Mouse (Mus musculus): ENCODE results near the gene Lst1. TPM values are rescaled to one million over a fixed set of nuclear protein-coding genes. Genes with fewer than 3 reads are reported as not detected.
A peak's percentile ranks its signal among the peaks of the same experiment; 100 is the strongest.

Gene Lst1
- total RNA-seq, 2 experiments from 2014 or later: 12.3 to 17.6 TPM

DNA sequence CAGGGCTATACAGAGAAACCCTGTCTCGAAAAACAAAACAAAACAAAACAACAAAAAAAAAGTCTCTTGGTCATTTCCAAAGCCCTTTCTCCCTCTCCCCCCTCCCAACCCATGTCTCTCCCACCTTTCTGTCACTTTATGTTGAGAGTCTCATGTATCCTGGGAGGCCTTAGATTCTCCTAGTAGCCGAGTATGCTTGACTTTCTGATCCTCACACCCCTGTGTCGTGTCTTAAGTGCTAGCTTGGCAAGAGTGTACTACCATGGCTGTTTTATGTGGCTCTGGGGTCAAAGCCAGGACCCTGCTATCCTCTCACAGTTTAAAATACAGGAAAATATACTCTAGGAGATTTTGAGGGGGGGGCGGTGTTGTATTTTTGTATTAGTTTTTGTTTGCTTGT lies 894 bp downstream of the Lst1 start:
- no peak for DNase-seq
- intact Hi-C loops (cut with DNase I): no loop called here

DNA sequence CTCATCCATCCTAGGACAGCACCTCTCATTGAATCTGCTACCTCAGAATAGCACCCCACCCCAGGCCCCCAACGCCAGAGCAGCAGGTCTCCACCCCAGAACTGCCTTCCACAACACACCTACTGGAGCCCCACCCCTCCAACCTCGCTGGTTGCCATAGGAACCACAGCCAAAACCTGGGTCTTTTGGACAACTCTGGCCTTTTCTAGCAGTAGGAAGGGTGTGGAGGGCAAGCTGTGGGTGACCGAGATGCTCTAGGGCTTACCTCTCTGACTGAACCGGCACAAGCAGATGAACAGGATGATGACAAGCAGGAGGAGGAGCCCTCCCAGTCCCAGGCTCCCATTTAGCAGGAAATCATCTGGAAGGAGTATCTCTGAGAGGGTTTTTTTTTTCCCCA lies 1.6 kb downstream of the Lst1 start:
- intact Hi-C loops (cut with DNase I): no loop called here
- peak; percentile 14 for DNase-seq

DNA sequence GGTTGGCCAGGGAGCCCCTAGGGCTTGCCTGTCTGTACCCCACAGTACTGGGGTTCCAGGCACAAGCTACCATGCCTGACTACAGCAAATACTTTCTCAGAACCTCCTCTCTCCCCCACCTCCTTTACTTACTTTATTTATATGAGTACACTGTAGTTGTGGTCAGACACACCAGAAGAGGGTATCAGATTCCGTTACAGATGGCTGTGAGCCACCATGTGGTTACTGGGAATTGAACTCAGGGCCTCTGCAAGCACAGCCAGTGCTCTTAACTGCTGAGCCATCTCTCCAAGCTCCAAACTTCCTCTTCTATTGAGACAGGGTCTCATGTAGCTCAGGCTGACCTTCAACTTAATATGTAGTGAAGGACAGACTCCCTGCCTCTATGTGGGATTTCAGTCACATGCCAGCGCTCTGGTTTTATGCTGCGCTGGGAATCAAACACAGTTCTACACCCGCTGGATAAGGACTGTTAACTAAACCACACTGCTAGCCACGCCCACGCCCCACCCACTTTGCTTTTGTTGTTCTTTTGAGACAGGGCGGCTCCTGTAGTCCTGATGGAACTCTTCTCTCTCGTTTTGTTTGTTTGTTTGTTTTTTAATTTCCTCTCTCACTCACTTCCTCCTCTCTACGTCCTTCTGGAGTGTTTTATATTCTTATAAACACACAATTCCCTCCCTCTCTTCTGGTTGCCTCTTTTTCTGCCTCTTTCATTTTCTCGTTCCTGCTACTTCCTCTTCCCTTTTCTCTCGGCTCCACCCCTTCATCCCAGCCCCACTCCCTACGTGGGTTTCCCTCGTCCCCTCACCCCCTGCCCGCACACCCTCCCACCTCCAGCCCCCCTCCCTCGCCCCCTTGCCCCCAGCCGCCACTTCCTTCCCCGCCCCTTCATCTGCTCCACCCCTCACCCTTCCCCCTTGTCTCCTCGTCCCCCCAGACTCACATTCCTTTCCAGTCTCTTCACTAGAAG lies 2.3 kb downstream of the Lst1 start:
- intact Hi-C loops (cut with DNase I): no loop called here
- DNase-seq: peak; percentile 46

DNA sequence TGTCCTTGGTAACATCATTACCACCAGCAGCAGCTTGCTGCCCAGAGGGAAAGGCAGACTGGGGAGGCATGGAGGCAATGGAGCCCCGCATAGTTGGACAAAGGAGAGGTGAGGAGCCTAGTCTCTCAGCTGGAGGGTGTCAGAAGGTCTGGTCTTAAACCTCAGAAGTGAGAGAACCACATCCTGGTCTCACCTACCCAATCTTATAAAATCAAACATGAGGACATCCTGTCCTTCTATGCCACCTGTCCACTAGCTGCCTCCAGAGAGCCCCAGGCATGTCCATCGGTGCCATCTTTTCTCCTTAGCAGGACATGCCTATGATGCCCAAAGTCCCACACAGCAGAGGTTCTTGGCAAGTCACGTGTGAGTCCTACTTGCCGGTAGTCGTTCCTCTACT lies 8.1 kb downstream of the Lst1 start:
- intact Hi-C loops (cut with DNase I): no loop called here

DNA sequence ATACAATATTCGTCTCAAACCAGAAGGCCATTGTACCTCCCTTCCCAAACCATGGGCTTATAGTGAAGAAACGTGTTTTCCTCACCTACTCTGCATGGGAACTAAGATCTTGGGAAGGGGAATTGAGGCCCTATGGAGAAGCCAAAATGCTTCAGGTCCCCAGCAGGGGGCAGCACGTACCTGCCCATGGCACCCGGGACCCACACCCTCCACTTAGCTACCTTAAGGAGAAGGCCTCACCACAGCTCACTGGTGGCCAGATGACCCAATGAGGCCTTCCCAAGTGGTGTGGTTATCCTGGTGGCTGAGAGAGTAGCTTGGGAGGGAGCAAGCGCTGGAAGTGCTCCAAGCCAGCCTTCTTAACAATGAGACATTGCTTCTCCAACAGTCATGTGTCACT lies 9.7 kb downstream of the Lst1 start:
- intact Hi-C loops (cut with DNase I): no loop called here
- DNase-seq: peak; percentile 66

More for the DNA sequence above, 8.1 kb downstream of the Lst1 start:
- DNase-seq: no peak

DNA sequence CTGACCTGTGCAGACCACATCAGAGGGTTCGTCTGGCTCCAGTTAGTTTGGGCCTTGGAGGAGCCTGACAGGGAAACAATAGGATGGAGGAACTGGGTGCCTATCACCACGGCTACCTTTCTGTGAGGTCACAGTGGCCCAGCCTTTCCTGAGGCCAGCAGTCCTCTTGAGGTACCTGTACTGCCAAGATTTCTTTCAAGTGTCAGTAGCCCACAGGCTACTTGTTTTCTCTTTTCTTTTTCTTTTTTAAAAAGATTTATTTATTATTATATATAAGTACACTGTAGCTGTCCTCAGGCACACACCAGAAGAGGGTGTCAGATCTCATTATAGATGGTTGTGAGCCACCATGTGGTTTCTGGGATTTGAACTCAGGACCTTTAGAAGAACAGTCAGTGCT lies 12.3 kb downstream of the Lst1 start, which contains the start of gene Aif1:
TSS of gene Aif1 (minus strand) at position 101 of the 400 bp plus-strand sequence.
- intact Hi-C loops (cut with DNase I): no loop called here
- no peak for DNase-seq

DNA sequence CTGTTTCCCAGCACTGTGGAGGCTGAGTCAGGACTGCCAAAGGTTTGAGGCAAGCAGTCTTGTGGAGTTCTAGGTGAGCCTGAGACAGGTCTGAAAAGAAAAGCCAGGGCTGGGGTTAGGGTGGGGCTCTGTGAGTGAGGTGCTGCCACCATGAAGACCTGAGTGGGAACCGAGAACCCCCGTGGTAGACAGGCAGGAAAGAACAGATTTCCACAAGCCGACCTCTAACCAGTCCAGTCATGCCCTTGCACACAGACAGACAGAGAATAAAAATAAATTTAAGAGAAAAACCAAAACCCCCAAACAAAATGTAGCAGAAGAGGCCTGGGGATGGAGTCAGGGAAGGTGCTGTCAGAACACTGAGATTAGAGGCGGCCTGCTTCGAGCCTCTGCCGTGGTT lies 12.9 kb downstream of the Lst1 start:
- intact Hi-C loops (cut with DNase I): no loop called here
- no peak for DNase-seq

DNA sequence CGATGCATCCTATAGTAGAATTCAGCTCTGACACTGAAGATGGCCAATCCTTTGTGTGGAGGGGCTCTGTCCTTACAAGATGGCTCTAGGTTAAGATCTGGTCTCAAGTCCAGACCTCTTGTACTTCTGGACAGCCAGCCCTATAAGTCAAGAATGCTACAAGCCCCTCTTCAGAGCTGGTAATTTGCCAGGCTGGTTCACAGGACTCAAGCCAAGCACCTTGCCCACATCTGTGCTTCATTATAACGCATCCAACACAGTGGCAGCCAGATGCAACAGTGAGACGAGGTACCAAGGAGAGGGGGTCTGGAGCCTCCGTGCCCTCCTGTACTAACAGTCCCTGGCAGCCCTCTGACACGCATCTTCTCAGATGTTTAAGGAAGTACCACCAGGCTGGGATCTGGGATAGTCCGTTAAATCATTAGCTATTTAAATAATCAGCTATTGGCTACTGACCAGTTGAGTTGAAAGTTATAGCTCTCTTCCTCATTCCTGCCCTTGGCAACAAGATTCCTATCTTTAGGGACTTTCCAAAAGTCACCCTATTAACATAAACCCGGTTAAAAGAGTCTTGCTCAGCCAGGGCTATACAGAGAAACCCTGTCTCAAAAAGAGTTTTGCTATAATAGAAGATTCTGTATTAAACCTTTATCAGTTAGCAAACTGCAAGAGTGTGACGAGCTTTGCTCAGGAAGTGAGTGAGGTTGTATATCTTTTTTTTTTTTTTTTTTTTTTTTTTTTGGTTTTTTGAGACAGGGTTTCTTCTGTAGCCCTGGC lies 13.8 kb downstream of the Lst1 start:
- DNase-seq: no peak
- intact Hi-C loops (cut with DNase I): no loop called here

DNA sequence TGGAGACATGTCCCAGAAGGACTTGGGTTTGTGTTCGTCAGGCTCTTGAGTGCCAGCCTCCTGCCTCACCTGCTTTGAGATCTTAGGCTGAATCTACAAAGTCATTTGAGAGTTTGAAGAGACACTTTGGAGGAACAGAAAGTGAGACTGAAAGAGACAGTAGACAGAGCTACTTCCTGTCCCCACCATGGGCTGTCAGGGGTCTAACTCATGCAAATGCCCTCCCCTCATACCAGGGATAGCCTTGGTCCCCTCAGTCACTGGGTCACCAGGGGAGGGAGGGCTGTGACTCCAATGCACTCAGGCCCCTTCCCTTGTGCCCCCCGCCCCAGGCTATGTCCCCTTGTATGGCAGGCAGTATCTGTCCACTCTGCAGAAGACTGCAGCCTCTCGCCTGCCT lies 14.9 kb downstream of the Lst1 start:
- intact Hi-C loops (cut with DNase I): no loop called here

DNA sequence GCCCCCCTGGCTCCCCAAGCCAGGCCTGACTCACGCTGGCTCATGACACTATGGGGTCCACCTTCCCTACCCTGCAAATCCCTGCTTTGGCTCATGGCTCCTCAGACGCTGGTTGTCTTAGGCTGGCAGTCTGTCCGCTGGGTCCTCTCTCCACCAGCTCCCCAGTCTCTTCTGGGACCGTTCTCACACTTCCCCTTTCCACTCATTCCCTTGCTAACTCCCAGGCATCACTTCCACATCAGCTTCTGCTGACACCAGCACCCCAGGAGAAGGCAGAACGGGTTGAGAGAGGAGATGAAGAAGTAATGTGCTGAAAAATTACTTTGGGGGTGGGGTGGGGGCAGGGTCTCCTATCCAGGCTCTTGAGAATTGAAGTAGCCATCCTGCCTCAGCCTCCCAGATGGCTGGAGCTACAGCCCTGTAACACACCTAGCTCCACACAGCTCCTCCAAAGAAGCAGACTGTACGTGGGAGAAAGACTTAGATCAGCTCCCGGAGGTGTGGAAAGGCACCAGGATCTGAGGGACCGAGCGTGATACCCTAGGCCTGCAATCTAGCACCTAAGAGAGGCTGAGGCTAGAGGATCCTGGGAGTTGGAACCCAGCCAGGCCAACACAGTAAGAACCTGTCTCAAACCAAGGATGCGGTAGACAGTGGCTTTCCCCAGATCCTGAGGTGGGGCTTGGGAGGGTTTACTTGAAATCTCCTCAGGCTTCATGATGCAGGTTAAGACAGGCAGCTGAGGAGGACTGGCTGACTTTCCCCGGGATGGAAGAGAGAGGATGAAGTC lies 15.6 kb downstream of the Lst1 start:
- intact Hi-C loops (cut with DNase I): no loop called here
- no peak for DNase-seq

More for the DNA sequence above, 14.9 kb downstream of the Lst1 start:
- DNase-seq: no peak

DNA sequence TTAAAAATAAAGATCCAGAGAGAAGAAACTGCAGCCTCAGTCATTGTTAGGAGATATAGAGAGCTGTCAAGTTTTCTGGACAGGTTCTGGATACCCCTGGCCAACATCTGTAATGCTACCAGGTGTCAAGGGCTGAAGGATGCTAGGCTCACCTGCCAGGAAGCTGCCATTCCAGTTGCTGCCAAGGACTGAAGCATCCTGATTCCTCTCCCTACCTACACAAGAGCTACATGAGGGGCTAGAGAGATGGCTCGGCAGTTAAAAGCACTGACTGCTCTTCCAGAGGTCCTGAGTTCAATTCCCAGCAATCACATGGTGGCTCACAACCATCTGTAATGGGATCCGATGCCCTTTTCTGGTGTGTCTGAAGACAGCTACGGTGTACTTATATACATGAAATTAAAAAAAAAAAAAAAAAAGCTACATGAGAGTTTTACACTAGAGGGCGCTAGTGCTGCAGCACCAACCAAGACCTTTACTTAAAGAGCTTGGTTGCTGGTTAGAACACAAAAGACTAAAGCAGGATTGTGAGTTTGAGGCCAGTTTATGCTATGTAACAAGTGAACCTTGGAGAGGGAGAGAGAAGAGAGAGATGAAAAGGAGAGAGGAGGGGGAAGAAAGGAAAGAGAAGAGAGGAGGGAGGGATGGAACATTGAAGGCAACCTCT lies 19.6 kb downstream of the Lst1 start:
- no peak for DNase-seq
- intact Hi-C loops (cut with DNase I): loop anchor here (5.0 kb wide), 1 partner anchor 64 kb away; the partner anchor contains the start of gene Atp6v1g2

DNA sequence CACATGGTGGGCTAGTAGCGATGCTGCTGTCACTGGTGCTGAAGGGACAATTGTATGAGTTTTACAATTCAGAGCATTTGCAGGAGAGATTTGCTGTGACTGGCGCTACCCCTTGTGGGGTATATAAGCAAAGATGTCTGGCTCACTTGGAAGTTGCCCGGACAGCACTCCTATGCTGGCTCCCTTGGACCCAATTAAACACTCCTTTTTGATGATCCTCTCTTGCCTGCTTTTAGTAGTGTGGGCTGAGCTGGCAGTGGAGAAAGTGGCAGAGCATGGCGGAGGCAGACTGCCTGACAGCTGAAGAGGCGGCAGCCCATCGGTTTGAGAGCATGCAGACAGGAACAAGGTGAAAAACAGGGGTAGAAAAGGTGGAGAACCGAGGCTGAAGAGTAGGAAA lies 20.4 kb downstream of the Lst1 start:
- DNase-seq: no peak
- intact Hi-C loops (cut with DNase I): loop anchor here (2.0 to 5.0 kb wide), 2 partner anchors 27 to 65 kb away; partner anchors contain the start of genes Atp6v1g2 and Ltb

DNA sequence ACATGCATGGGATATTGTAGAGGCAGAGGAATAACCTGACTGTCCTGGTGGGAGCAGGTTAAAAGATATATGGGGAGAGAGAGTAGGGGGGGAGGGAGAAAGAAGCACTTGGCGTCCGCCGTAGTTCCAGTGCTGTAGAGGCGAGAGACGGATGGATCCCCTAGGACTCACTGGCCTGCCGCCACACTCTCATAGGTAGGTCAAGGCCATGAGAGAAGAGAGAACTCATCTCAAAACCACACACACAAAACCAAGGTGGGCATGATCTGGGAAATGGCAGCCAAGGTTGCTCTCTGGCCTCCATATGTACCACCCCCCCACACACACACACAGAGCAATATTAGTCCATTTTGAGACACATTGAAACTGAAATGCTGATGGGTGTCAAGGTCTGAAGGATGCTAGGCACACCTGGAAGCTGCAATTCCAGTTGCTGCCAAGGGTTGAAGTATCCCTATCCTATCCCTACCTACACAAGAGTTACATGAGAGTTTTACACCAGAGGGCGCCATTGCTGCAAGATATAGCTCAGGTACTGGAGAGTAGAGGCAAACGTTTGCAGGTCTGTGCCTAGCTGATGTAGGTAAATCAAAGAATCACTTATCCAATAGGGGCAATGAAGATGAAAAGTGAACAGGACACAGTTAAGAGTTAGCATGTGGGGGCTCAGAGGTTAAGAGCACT lies 21.7 kb downstream of the Lst1 start:
- intact Hi-C loops (cut with DNase I): loop anchor here (2.0 to 5.0 kb wide), 2 partner anchors 28 to 66 kb away; partner anchors contain the start of genes Atp6v1g2 and Ltb
- peak; percentile 65 for DNase-seq

DNA sequence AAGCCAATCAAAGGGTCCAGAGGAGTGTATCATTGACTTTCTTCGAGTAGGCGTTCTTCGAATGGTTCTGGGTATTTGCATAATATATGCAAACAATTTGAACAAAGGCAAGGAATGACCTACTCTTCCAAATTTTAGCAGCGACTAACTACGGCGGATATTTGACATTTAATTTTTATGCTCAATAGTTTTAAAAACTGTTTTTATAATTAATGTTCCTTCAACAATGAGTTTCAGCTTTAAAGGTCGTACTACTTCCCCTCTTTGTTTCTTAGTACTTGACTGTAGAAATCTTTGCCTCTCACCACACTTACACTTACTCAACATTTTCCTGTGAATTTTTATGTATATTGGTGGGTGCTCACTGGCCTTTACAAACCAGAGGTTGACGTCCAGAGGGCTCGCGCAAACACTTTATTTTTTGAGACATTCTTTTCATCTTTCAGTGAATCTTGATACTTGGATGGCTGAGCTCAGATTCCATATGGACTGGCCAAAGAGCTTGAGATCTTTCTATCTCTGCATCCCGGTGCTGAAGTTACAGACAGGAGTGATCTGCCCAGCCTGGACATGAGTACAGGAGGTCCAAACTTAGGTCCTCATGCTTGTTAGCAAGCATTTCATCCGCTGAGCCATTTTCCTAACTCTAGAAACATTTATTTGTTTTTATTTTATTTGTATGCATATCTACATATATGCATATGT lies 22.6 kb downstream of the Lst1 start:
- intact Hi-C loops (cut with DNase I): loop anchor here (2.0 to 5.0 kb wide), 2 partner anchors 29 to 67 kb away; partner anchors contain the start of genes Atp6v1g2 and Ltb
- DNase-seq: no peak

DNA sequence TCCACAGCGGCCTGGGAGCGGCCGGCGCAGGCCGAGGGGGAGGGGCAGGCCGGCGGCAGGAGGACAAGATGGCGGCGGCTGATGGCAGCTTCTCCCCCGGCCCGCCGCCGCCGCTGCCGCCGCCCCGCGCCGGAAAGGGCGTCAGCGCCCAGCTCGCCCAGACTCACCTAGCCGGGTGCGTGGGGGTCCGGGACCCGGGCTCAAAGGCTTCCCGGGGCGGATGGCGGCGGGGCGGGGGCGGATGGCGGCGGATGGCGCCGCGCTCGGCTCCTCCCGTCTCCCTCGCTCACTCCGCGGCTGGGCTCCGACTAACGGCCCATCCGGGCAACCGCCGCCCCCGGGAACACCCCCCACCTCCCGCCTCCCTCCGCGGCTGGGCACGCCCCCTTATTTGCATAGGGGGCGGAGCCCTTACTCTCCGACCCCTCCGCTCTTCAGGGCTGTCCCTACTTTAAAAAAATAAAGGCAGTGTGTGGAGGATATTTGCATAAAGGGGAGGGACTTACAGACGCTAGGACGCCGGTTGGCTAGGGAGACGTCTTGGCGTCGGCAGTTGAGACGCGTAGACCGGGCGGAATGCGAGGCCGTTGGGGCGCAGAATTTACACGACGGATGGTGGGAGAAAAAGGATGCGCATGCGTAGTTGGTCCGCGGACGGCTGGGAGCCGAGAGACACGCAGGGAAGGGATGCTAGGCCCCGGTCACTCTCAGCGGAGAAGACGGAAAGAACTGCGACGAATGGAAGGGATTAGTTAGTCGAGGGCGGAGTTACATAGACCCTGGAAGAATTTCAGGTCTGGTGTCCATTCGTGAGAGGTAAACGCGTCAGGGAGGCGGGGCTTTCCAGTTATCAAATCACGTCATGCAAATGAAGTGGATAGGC lies 23.4 kb downstream of the Lst1 start, which contains the start of gene Prrc2a:
TSS of gene Prrc2a (minus strand) at position 330 of the 883 bp plus-strand sequence.
- intact Hi-C loops (cut with DNase I): loop anchor here (5.0 kb wide), 1 partner anchor 67 kb away; the partner anchor contains the start of gene Atp6v1g2
- DNase-seq: peak; percentile 99

DNA sequence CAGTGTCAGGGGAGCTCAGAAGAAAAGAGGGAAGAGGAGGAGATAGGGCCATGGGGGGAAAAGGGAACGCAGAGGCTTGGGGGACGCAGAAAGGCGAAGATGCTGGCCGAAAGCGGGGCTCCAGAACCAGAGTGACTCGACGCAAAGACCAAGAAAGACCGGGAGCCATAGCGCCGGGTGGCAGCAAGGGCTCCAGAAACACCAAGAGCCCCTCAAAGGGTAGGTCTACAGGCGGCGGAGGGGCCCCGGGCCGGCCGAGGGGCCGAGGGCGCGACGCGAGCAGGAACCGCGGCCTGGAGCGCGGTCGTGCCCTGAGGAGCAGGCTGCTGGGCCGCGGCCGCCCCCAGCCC lies 24.0 kb downstream of the Lst1 start:
- intact Hi-C loops (cut with DNase I): no loop called here
- DNase-seq: no peak

DNA sequence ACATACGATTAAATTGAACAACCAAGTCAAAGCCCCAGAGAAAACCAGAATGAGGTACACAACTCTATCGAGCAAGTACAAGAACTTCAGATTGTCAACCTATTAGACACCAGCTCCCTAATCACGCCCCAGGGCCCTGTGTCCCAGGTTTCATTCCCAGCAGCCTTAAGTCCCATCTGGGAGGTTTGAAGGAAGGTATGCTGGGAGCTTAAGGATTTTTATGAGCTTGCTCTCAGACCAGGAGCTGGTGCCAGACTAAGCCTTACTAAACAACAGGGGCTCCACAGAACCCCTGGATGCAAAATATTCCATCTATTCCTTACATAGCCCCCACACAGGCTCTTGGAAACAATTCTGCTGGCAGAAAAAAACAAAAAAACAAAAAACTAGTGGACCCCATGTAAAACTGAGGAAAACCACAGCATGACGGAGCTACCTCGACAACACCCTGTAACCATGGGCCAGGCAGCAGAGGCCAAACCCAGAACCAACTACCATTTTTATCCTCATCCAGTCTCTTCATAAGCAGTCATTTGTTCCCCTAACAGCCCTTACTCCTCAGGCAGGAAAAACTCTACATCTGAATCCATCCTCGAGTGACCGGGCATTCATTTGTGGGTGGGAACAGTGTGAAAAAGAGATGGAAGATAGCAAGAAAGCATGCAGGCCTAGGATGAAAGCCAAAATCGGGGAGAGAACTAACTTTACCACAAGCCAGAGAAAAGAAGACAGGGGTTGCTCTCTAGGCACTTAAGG lies 24.7 kb downstream of the Lst1 start:
- DNase-seq: no peak
- intact Hi-C loops (cut with DNase I): no loop called here

Data from left cerebral cortex, postnatal 4 days (tissue).